8 mouse cellular contexts compared by ENCODE assay signal in the genomic region with DNA sequence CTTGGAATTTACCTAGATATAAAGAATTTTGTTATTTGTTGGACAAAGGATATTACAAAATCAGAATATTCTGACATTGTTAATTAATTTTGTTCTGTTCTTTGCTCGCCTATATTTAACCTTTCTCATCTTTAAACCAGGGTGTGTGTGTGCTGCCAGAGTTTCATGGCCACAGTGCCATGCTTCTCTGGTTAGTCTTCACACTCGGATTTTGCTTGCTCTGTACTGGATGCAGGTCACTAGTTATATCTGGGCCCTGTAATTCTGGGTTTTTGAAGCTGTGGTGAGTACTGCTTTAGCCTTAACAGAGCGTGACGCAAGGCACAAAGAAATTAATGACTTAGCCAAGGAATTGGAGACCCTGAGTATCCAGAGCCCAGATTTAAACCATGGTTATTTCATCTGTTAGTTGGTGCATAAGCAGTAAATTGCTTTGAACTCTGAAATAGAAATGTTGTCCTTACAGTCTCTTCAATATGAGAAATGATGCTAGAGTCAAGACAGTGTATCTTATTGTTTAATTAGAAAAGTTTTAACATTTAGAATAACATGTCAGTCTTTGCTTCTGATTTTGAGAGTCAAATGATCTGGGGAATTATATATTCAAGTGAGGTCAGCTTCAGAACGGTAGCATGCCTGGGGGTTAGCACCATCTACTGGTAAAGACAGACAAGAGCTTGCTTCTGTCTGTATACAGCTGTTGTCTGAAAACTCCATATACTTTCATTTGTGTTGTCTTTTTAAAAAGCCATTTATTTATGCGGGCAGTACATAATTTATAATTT. TPM values are rescaled to one million over a fixed set of nuclear protein-coding genes. Genes with fewer than 3 reads are reported as not detected.
DNase-seq lines count a peak whose midpoint lies in the region; ATAC-seq and TF ChIP-seq lines count a peak whose summit lies in the region.

No protein-coding gene starts in this region.

- H3K79me3 ChIP-seq in C2C12 (ENCODE audit: low read depth): no peaks in the 10 kb centered on the region

- H3K4me3 ChIP-seq in hindbrain, embryonic 15.5 days: no peak overlapping the region
- no peak overlapping the region for H3K4me3 ChIP-seq in hindbrain, embryonic 12.5 days
- no peak overlapping the region for H3K4me3 ChIP-seq in C2C12 (ENCODE audit: insufficient read depth, poor library complexity, severe bottlenecking)
- no peak overlapping the region for H3K4me3 ChIP-seq in embryonic facial prominence, embryonic 14.5 days (ENCODE audit: low read depth, low read length)

- DNase-seq in NIH3T3 (ENCODE audit: low read depth): peak; percentile 60
- DNase-seq in embryonic facial prominence, embryonic 14.5 days (ENCODE audit: low spot score): peak; percentile 64
- DNase-seq in kidney, postnatal 36 days: peak; percentile 47 to 53
- DNase-seq in retina, embryonic 14.5 days (ENCODE audit: low spot score): peak; percentile 69
- no peak for DNase-seq in c-Kit-positive CD71-positive TER-119-positive erythroid progenitor cells, embryonic 14.5 days (ENCODE audit: low spot score)

- peak; percentile 72; the same call in 1 of the 2 replicates for ATAC-seq in hindbrain, embryonic 15.5 days (ENCODE audit: low FRiP score, low read depth)
- no peak for ATAC-seq in hindbrain, embryonic 12.5 days (ENCODE audit: low FRiP score)
- ATAC-seq in embryonic facial prominence, embryonic 14.5 days (ENCODE audit: low read depth): no peak

- H3ac ChIP-seq in C2C12 (ENCODE audit: control insufficient read depth, insufficient read length, low read depth): no peak overlapping the region

- H3K9me3 ChIP-seq in hindbrain, embryonic 15.5 days: no peaks in the 10 kb centered on the region
- no peaks in the 10 kb centered on the region for H3K9me3 ChIP-seq in hindbrain, embryonic 12.5 days (replicated peaks)
- H3K9me3 ChIP-seq in embryonic facial prominence, embryonic 14.5 days (ENCODE audit: control insufficient read depth, low read length): no peaks in the 10 kb centered on the region

- H3K4me2 ChIP-seq in hindbrain, embryonic 15.5 days: no peak overlapping the region
- no peak overlapping the region for H3K4me2 ChIP-seq in hindbrain, embryonic 12.5 days (replicated peaks)
- no peak overlapping the region for H3K4me2 ChIP-seq in embryonic facial prominence, embryonic 14.5 days (ENCODE audit: low read depth, low read length)

- H3K27me3 ChIP-seq in hindbrain, embryonic 15.5 days: no peaks in the 10 kb centered on the region
- H3K27me3 ChIP-seq in hindbrain, embryonic 12.5 days: no peaks in the 10 kb centered on the region
- no peaks in the 10 kb centered on the region for H3K27me3 ChIP-seq in C2C12 (ENCODE audit: control insufficient read depth, insufficient read depth, insufficient read length)
- H3K27me3 ChIP-seq in embryonic facial prominence, embryonic 14.5 days (replicated peaks; ENCODE audit: control insufficient read depth, insufficient read depth, low read length): no peaks in the 10 kb centered on the region

- H3K79me2 ChIP-seq in C2C12 (ENCODE audit: control insufficient read depth, insufficient read depth): no peaks in the 10 kb centered on the region

- H3K27ac ChIP-seq in hindbrain, embryonic 15.5 days (replicated peaks): no peak overlapping the region
- no peak overlapping the region for H3K27ac ChIP-seq in hindbrain, embryonic 12.5 days
- no peak overlapping the region for H3K27ac ChIP-seq in embryonic facial prominence, embryonic 14.5 days (replicated peaks; ENCODE audit: low read depth, low read length)

- WGBS in hindbrain, embryonic 15.5 days: 51% methylated on average over 6 of the region's 6 CpGs
- 55% methylated on average over 6 of the region's 6 CpGs for WGBS in hindbrain, embryonic 12.5 days
- WGBS in embryonic facial prominence, embryonic 14.5 days: 51% methylated on average over 6 of the region's 6 CpGs

- H3K4me1 ChIP-seq in hindbrain, embryonic 15.5 days (replicated peaks): no peaks in the 10 kb centered on the region
- H3K4me1 ChIP-seq in hindbrain, embryonic 12.5 days: no peaks in the 10 kb centered on the region
- no peaks in the 10 kb centered on the region for H3K4me1 ChIP-seq in embryonic facial prominence, embryonic 14.5 days (ENCODE audit: control insufficient read depth, insufficient read depth, low read length)

- no peaks in the 10 kb centered on the region for H3K36me3 ChIP-seq in hindbrain, embryonic 15.5 days
- no peaks in the 10 kb centered on the region for H3K36me3 ChIP-seq in hindbrain, embryonic 12.5 days
- H3K36me3 ChIP-seq in C2C12 (ENCODE audit: control insufficient read depth, insufficient read depth): no peaks in the 10 kb centered on the region
- no peaks in the 10 kb centered on the region for H3K36me3 ChIP-seq in embryonic facial prominence, embryonic 14.5 days (ENCODE audit: control insufficient read depth, insufficient read depth, low read length)

- no peak overlapping the region for H3K9ac ChIP-seq in hindbrain, embryonic 15.5 days
- no peak overlapping the region for H3K9ac ChIP-seq in hindbrain, embryonic 12.5 days
- H3K9ac ChIP-seq in embryonic facial prominence, embryonic 14.5 days (ENCODE audit: low read depth, low read length): no peak overlapping the region

- peak; percentile 21 for TF ChIP-seq CTCF in C2C12 (IDR thresholded peaks at IDR 0.05; ENCODE audit: control insufficient read depth, insufficient read depth, insufficient read length)

TF ChIP-seq in C2C12, 6 proteins besides CTCF, POLR2A, EP300 and RAD21:
- no peak for TF ChIP-seq USF1 (IDR thresholded peaks at IDR 0.05; ENCODE audit: low read depth)
- TF ChIP-seq FOSL1 (IDR thresholded peaks at IDR 0.05; ENCODE audit: insufficient read depth, low read length, poor library complexity, severe bottlenecking): no peak
- no peak for TF ChIP-seq MYOD1 (IDR thresholded peaks at IDR 0.05; ENCODE audit: control insufficient read depth, insufficient read length, low read depth)
- no peak for TF ChIP-seq MYOG (IDR thresholded peaks at IDR 0.05; ENCODE audit: control insufficient read depth, extremely low read depth, insufficient read length)
- no peak for TF ChIP-seq CEBPB (IDR thresholded peaks at IDR 0.05; ENCODE audit: low read depth)
- no peak for TF ChIP-seq MAX (IDR thresholded peaks at IDR 0.05)

RNA-seq across cellular contexts. Expression of gene Tmem38b, which starts 19.2 kb away (rescaled TPM):
- polyA plus RNA-seq in hindbrain, embryonic 15.5 days (2015; fragmentation: Nextera tagmentation; extraction: Ambion mirVana): 5.9 and 6.7 TPM in 2 replicates
- polyA plus RNA-seq in hindbrain, embryonic 12.5 days (2016; fragmentation: Nextera tagmentation; extraction: Ambion mirVana): 6.9 and 8.0 TPM in 2 replicates
- 5.6 TPM for polyA plus RNA-seq in C2C12 (2012; fragmentation: generic; extraction: Trizol)
- 16.3 and 17.8 TPM in 2 replicates for polyA plus RNA-seq in embryonic facial prominence, embryonic 14.5 days (2014; fragmentation: Nextera tagmentation; extraction: Ambion mirVana)
